Mouse (Mus musculus): ENCODE measurements at regions not wholly inside any gene's neighbourhood (a gene's known extent, or its start where the extent isn't known, plus 50 kb on each side); places are given as distances from the start of the nearest gene placed in this dataset.

GRCm38 (mm10) chr4:71218060-71218459 is 539.7 kb downstream of the Gm11232 start:
- TF ChIP-seq EP300 (IDR thresholded peaks at IDR 0.05; ENCODE audit: low read depth in 1 of 2, low read length in 2 of 2) (no peak), BHLHE40 (IDR thresholded peaks at IDR 0.05; ENCODE audit: borderline replicate concordance, low read depth, low read length) (no peak), RCOR1 (IDR thresholded peaks at IDR 0.05; ENCODE audit: low read depth, low read length) (no peak), CTCF (IDR thresholded peaks at IDR 0.05 in 2 of 3, conservative IDR thresholded peaks at IDR 0.05 in 1 of 3; ENCODE audit: control insufficient read depth in 1 of 3, insufficient read depth in 1 of 3, low read depth in 2 of 3, low read length in 3 of 3, poor library complexity in 1 of 3, severe bottlenecking in 1 of 3) (no peak)

Data from MEL (cell line).